29 mouse cellular contexts compared by ENCODE assay signal in genomic region chr7:126411061-126411460, GRCm38 (mm10). TPM values are rescaled to one million over a fixed set of nuclear protein-coding genes. Genes with fewer than 3 reads are reported as not detected.
"Had no signal": no experiment of that assay in that cellular context is flagged by ENCODE, and none has a peak within 500 bp of the region (broad histone marks: within the 10 kb centered on the region; RNA-seq: fewer than 3 reads in every experiment).

No protein-coding gene starts in this region.

- DNase-seq: cerebellum, adult 9-11 months; cerebellum, postnatal 10 days; cerebellum, postnatal 14 days; cerebellum, postnatal 25 days; cerebellum, postnatal 36 days; embryo, embryonic 11 days; forebrain, postnatal 0 days; gastrocnemius, adult 2 months; gastrocnemius, postnatal 10 days; gastrocnemius, postnatal 14 days; gastrocnemius, postnatal 25 days; gastrocnemius, postnatal 36 days; heart, adult 11 months; heart, adult 18-20 months; heart, adult 2 months had no signal

RNA-seq across cellular contexts. Expression of gene Cd19, which starts 3.6 kb away (rescaled TPM):
- total RNA-seq: gastrocnemius, adult 18-20 months; gastrocnemius, adult 2 months; gastrocnemius, adult 8-10 months; gastrocnemius, postnatal 36 days; granulocyte monocyte progenitor cell, adult 5-6 weeks had no signal
- polyA plus RNA-seq: embryonic facial prominence, embryonic 10.5 days; embryonic facial prominence, embryonic 11.5 days; embryonic facial prominence, embryonic 12.5 days; embryonic facial prominence, embryonic 13.5 days; erythroblast, embryonic 14.5 days; forebrain, embryonic 11.5 days; forebrain, embryonic 12.5 days; forebrain, embryonic 13.5 days; forebrain, embryonic 14.5 days; forebrain, embryonic 15.5 days; forebrain, embryonic 16.5 days; forebrain, postnatal 0 days had no signal

RNA-seq across cellular contexts. Expression of gene Lat, which starts 41.7 kb away (rescaled TPM):
- total RNA-seq: gastrocnemius, adult 2 months had no signal
